Mouse (Mus musculus) frontal cortex, postnatal 14 days (tissue): ENCODE results near the gene Fgfr2.

ENCODE experiments used
- DNase-seq, 2 experiments: peaks; one replicate each; pipeline ENCODE4 v3.0.0; 2022; ENCODE audit warnings: low spot score in 2 of 2

Fgfr2 gene

DNA sequence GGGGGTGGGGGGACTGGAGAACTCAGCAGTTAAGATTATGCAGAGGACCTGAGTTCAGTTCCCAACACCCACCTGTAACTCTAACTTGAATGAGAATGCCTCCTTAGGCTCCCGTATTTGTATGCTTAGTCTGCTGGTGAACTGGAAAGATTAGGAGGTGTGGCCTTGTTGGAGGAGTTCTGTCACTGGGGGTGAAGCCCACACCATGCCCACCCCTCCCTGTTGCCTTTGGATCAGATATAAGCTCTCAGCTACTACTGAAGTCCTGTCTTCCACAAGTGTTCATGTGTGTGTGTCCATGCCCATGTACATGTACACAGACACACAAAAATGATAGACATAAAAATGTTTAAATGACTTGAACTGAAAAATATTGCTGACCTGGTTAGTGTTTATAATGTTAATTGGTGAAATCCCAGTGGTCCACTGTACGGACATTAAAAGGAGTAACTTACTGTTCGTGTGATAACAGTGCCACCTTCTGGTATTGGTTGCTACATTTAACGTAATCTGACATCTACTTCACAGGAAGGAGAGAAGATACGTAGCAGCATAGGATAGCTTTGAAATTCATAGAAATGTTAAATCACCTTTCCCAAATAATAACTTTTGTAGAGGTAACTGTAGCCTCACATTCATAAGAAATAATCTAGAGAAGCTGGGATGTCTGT, 2208.3 kb downstream of the Fgfr2 start:
- DNase-seq, result no peak

DNA sequence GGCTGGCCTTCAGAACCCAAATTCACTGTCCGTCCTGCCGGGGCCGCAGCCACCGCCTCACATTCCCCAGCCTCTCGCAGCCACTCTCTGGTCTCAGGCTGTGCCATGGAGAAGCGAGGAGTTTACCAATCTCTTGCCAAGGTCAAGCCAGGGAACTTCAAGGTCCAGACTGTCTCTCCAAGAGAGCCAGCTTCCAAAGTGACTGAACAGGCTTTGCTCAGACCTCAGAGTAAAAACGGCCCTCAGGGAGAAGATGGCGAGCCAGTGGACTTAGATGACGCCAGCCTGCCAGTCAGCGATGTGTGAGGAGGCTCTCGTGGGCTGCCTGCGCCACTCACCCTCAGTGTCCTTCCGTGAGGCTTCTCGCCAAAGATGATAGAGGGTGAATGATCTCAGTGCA, 2212.3 kb downstream of the Fgfr2 start:
- DNase-seq, result no peak

DNA sequence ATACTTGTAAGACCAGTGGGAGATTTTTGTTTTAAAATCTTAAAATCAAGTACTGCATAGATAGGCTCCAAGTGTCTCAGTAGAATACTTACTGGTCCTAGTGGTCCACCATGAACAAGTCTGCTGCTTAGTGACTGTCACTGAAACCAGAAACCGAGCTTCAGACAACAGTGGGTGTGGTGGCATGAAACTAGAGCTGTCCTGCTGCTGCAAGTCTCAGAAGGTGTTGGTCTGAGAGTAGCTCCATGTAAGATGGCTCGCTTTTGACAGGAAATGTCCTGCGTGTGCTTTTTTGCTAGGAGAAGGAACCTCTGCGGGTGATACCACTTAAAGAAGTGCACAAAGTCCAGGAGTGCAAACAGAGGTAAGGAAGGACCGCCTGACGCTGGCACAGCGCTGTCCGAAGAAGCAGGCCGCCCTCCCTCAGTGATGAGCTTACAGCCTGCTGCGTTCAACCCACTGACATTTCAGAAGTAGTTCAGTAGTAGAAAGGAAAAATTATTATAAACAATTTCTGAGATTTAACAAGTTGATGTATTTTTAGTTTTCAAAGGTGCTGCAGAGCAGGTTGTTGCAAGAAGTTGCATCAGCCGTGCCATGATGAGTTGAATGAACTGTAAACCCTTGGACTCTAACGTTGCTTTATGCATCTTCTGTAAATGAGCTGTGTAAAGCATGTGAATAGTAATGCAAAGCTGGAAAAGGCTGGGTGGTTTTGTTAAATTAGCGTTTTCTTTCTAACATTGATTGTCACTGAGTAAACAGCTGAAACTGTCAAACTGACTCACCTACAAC, 2218.4 kb downstream of the Fgfr2 start:
- no peak for DNase-seq

DNA sequence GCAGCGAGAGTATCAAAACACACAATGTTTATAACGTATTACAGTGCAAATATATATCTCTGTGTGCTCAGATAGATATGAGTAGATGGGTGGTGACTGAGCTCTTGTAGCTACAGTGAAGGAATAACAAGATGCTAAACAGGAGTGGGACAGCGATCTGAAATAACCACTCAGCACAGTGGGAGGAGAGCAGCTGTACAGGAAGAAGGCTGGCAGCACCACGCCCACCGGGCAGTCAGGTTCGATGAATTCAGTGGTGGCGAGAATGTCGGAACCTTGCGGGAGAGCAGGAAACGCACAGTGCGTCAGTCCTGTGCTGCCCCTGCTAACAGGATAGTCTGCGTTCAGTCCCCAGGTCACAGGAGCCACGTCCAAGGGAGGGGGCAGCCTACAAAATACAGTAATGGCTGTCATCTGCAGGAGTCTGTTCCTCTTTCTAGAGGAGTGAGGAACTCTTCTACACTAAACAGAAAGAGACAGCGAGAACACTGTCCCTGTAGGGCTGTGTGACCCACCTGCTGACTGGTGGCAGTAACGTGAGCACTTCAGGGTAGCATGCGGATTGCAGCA, 2219.6 kb downstream of the Fgfr2 start:
- no peak for DNase-seq

DNA sequence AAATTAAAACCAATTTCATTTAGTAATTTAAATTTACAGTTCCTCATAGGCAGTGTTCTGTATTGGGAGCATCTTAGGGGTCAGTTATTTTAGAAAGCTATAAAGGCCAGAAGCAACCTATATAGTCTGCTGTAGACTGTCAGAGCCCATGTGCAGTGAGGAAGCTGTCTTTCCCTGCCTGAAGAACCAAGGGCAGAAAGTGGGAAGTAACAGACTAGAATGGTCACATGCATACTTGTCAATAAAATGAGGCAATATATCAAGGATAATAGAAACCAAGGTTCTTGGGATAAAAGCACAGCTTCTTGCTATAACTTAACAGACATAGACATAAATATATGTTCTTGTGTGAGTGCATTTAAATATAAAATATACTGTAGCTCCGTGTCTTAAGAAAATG, 2220.2 kb downstream of the Fgfr2 start:
- no peak for DNase-seq

DNA sequence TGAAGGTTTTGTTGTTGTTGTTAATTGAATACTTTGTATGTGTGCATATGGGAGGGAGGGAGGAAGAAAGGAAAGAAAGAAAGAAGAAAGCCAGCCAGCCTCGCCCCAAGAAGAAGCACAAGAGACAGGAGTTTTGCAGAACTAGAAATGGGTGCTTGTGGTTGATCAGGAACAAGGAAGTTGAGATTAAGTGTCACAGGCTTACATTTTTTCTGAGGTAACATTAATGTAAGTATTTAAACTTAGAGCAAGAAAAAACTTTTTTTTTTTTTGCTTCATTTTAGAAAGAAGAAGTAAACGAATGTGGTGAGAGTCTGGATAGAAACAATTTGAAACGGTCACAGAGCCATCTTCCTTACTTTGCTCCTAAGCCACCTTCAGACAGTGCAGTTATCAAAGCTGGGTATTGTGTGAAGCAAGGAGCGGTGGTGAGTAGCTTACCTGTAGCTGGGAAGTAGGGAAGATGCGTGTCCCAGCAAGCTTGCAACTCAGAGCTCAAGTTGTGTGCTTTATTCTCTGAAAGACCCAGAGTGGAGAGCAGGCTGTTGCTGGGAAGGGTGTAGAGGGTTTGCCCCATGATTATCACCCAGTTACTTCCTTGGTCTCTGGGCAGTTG, 2222.8 kb downstream of the Fgfr2 start:
- no peak for DNase-seq

DNA sequence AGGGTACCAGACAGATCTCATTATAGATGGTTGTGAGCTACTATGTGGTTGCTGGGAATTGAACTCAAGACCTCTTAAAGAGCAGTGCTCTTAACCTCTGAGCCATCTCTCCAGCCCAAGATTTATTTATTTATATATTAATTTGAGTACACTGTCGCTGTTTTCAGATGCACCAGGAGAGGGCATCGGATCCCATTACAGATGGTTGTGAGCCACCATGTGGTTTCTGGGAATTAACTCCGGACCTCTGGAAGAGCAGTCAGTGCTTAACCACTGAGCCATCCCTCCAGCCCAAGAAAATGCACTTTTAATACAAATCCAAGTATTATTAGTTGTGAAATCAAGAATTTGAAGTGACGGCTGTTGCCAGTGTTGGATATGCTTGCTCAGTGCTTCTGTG, 2224.8 kb downstream of the Fgfr2 start:
- no peak for DNase-seq

DNA sequence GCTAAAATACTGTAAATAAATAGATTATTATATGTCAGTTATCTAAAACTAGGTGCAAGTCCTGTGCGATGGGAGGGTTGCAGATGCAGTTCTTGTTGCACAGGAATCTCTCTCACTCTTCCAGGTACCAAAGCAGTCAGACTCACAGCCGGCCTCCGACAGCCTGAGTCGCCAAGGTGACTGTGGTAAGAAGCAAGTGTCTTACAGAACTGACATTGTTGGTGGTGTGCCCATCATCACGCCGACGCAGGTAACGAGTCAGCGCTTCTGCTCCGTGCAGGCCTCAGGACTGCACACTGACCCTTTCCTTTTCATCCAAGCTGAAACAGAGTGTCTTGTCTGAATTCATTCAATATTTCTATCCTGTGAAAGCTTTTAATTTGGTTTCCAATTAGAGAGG, 2225.9 kb downstream of the Fgfr2 start:
- DNase-seq, result no peak

DNA sequence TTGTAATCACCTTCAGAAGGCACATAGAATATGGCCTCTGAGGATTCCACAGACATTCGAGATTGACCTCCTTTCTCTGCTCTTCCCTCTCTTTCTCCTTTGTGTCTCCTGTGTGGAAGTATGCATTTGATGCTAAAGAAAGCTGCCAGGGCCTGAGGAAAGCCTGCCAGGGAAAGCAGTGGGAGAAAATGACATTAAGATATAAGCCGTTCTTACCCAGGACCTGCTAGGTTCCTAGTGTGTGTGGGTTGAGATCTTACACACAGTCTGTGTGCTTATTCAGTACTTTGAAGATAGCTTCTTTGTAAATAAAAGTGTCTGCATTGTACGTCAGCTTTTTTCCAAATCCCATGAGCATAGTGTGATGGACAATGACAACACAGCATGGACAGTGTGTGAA, 2227.1 kb downstream of the Fgfr2 start:
- DNase-seq, result no peak

DNA sequence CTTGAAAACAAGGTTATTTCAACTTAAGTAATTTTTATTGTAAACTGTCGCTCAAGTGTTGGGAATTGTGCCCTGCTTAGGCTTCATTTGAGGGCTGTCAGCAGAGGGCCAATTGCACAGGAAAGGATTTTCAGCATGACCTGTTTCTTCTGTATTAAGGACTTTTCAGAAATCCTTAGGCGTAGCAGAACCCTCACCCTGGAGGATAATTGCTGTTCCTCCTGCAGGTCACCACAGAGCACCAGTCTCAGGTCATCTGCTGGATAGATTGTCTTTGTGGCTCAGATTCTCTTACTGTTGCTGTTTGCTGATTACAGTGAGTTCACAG, 2227.6 kb downstream of the Fgfr2 start:
- no peak for DNase-seq

DNA sequence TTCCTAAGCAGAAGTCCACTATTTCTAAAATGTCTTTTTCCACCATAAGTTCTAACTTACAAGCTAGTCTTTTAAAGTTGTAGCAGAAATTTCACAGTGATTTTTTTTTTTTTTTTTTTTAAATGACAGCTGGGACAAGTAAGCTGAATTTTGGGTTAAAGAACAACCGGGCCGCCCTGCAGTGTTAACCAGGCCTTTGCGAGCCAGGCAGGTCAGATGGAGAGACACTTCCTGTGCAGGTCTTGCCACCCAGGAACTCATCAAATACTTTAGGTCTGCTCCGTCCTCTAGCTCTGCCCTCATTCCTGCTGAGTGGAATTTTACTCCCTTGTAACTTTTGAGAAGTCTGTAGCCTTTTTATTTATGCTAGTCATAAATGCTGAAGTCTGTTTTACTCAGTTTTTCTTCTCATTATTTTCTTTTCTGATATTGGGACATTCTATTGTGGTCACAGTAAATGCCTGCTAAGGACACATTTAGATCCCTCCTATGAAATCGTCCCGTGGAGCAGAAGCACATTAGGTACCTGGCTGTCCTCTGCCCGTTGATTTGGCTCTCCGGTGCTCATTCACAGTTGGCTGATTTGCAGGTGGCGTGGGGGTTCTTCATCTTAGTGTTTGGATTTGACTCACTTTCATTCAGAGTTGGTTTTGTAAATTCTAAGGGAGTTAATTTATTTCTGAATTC, 2228.1 kb downstream of the Fgfr2 start:
- DNase-seq, result no peak

DNA sequence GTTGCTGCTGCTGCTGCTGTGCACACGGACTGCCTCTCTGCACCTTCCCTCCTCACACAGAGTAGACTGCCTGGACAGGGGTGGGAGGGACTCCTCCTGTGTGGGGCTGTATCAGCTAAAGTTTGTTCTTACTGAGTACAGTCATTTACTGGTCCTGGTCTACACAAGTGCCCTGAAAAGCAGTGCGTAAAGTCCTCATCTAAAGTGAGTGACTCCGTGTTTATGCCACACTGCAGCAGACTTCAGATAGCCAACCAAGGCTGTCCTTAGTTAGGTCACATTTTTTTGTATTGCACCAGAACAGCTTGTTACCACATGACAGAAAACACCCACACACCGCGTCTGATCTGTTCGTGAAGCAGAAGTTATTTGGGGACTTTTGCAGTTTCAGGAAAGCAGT, 2230.2 kb downstream of the Fgfr2 start:
- peak; percentile 22 to 29 for DNase-seq

DNA sequence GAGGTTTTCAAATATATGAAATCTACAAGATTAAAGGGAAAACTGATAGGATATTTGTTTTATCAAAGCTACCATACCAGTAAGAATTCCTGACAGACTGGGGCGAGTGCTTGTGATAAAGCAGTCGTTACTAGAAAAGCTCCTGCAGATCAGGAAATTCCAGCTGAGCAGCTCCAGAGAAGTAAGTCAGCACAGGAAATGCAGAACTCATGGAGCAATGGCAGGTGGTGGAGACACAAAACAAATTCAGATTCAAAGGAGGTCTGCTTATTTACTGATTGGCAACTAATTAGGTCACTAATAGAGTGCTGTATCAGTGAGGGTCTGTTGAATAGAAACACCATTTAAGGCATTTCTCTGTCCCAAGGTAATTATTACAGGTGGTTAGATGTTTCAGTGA, 2232.3 kb downstream of the Fgfr2 start:
- DNase-seq, result no peak

DNA sequence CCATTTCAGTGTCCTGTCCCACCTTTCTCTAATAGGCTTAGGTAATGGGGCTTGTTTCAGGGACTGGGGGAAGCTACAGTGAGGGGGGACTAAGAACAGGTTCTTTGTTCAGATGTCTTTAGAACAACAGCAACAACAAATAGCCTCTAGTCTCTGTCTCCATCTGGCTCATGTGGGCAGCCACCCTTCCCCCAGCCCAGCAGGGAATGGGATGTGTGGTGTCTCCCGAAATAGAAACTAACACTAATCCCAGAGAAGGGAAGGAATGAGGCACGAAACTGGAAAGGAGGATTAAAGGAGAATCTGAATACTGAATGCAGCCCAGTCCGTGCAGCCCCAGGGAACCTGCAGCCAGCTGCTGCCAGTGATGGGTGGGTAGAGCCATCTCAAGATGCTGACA, 2235.2 kb downstream of the Fgfr2 start:
- DNase-seq, result no peak

DNA sequence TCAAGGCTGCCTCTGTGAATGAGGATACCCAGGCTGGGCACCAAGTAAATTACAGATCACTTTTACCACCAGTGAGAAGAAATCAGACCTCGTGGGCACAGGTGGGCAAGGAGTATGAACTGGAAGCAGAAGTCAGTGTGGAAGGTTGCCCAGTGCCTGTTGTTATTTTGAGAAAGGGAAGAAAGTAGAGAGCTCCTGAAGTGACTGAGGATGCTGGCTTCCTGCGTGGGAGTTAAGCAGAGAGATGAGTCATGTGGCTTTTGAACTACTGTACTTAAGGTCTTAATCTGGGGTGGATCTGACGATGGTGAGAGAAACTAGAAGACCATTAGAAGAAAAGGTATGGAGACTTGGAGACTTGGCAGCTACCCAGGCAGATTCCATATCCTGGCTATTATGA, 2236.9 kb downstream of the Fgfr2 start:
- DNase-seq, result no peak

DNA sequence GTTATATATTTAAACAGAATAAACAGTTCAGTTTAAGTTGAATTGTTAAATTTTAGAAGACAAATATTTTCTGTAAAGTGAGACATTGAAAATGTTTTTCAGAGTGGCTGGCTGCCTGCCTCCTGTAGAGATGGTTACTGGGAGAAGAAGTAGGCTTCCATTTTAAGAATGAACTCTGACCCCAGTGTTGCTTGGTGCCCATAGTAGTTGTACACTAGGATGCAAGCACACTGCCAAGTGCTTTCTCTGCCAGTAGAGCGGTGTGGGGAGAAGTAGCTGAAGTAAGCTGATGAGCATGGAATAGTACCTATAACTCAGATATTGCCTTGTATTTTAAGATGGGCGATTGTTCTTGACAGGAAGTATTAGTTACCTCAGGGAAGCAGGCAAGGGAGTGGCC, 2239.0 kb downstream of the Fgfr2 start:
- DNase-seq, result no peak

DNA sequence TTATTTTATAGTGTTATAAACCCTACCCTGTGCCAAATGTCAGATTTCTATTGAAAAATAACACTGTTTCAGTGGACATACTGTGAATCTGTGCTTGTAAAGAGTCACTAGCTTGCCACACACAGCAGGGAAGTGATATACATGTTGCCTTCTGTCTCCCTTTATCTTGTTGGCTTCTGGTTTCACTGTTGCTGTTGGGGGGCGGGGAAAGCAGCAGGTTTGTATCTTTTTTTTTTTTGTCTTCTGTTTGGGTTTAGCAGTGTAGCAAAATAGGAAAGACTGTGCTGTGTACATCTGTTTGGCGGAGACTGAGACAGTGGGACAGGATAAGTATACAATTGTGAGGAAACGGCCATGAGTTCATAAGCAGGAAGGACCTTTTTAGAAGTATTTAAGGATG, 2255.9 kb downstream of the Fgfr2 start:
- DNase-seq, result no peak

DNA sequence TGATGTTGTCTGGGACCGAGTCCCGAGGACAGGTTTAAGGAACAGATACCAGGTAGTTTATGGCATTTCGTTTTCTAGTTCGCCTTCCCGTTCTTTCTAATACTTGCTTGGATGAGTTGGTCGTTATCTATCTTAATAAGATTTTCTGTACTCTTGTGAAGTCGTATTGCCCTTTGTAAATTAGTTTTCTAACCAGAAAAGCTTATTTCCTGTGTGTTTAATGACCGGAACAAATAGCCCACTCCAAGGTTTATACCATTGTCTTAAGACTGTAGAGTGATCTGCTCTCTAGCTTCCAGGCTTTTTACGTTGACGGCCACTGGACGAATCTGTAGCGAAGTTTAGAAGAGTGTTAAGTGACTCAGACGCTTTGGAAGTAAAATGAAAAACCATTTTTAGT, 2256.5 kb downstream of the Fgfr2 start:
- no peak for DNase-seq

DNA sequence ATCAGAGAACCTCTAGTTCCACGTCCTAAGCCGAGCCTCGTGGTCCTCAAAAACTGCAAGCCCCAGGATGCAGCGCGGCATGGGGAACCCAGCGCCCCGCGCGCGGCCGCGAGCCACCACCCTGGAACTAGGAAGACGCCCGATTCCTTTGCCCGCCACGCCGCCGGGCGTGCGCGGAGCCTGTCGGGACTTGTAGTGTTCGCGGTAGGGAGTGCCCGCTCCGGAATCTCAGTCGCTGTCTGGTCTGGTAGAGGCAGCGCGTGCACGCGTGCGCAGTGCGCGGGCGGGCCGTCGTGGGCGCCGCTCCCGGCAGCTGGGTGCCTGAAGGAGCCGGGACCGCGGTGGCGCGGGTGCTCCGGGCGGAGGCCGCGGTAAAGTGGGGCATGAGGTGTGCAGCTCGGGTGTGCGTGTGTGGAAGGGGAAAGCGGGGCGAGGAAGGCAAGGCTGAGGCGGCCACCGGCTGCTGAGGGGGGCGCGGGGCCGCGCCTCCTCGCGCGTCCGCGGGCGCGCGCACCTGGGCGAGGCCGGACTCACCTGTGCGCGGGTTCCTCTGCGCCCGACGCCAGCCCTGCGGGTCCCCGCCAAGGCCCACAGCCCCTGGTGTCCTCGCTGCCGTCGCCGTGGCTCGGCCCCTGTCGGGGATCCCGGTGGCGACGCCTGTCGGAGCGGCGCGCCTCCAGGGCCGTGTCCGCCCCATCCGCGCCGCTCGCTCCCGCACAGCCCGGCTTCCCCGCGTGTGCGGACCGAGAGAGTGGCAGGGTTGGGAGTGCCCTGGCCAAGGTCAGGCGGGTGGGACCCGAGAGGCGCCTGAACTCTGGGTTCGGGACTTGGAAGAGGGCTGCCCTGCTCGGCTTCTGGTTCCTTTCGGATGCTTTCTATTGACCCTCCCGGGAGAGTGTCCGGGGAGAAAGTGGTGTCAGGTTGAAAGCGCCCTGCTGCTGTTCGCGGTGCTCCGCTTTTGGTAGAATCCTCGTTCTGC, 2257.2 kb downstream of the Fgfr2 start, which contains the start of gene Plekha1:
Gene Plekha1, plus strand, starts transcription at position 144 of the 979 bp plus-strand sequence.
- peak; percentile 98 for DNase-seq

DNA sequence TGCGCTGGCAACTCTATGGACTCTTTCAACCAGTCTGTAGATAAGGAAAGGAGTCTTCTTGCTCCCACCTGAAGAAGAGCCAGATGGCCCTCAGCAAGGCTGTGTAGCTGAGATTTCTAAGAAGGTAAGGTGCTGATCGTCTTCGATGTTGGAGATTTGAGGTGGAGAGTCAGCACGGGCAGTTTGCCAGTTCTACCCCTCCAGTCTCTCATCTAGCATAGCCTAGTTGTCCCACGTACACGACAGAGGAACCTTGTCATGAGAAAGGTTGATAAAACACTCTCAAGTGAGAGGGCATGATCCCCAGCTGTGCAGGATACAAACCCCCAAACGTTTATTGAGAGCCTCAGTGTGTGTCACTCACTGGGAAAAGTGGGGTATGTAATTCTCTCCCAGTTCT, 2258.4 kb downstream of the Fgfr2 start:
- DNase-seq, result no peak

DNA sequence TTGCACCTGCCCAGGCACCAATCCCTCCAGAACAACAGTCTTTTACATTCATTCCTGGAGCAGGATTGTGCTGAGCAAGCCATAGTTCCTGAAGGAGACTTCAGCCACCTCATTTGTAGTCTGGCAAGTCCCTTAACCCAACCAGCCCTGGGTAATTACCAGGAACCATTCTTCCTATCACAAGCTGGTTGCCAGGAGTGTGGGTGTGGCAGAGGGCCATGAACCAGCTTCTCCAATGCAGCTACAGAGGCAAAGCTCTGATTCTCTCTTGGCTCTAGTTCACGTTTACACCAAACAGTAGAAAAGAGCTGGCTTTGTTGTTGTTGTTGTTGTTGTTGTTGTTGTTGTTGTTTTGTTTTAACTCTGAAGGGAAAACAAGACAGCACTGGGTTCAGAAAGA, 2260.6 kb downstream of the Fgfr2 start:
- DNase-seq, result no peak
